Comparison of ENCODE assay signal across 19 mouse cellular contexts in genomic region chr11:16989885-16990284, GRCm38 (mm10).
"Had no signal": no experiment of that assay in that cellular context is flagged by ENCODE, and none has a peak within 500 bp of the region (broad histone marks: within the 10 kb centered on the region; RNA-seq: fewer than 3 reads in every experiment).

No protein-coding gene starts in this region.

- H3K4me1 ChIP-seq: midbrain, embryonic 10.5 days; midbrain, embryonic 12.5 days; neural tube, embryonic 13.5 days; neural tube, embryonic 15.5 days had no signal

- H3K9me3 ChIP-seq: midbrain, embryonic 10.5 days; midbrain, embryonic 12.5 days; neural tube, embryonic 13.5 days; neural tube, embryonic 15.5 days had no signal

- H3K27ac ChIP-seq: liver, embryonic 14.5 days; midbrain, embryonic 10.5 days; midbrain, embryonic 12.5 days; neural tube, embryonic 13.5 days; neural tube, embryonic 15.5 days had no signal

- H3K9ac ChIP-seq: liver, embryonic 14.5 days; lung, embryonic 14.5 days; midbrain, embryonic 12.5 days; neural tube, embryonic 13.5 days; neural tube, embryonic 15.5 days had no signal

- DNase-seq: lung, adult 18-20 months; lung, embryonic 14.5 days; lung, postnatal 10 days; lung, postnatal 4 days; midbrain, embryonic 14.5 days; retina, postnatal 1 day; right cerebral cortex, postnatal 25 days; right cerebral cortex, postnatal 4 days; spleen, adult 18-20 months; thymus, adult 18-20 months; thymus, postnatal 14 days; thymus, postnatal 36 days had no signal

- H3K4me2 ChIP-seq: lung, embryonic 14.5 days; midbrain, embryonic 12.5 days; neural tube, embryonic 13.5 days; neural tube, embryonic 15.5 days had no signal

- H3K27me3 ChIP-seq: midbrain, embryonic 12.5 days; neural tube, embryonic 13.5 days; neural tube, embryonic 15.5 days had no signal

- H3K36me3 ChIP-seq: midbrain, embryonic 10.5 days; midbrain, embryonic 12.5 days; neural tube, embryonic 13.5 days had no signal

- H3K4me3 ChIP-seq: midbrain, embryonic 10.5 days; midbrain, embryonic 12.5 days; myocyte; neural tube, embryonic 13.5 days; neural tube, embryonic 15.5 days had no signal

- ATAC-seq: midbrain, embryonic 16.5 days had no signal
